Mouse (Mus musculus): ENCODE data around the gene Rpap3. TPM values are rescaled to one million over a fixed set of nuclear protein-coding genes. Genes with fewer than 3 reads are reported as not detected.

Rpap3 gene
- polyA plus RNA-seq, 1 experiment from 2014 or later: 25.4 TPM

GRCm38 (mm10) chr15:97710906-97711305 lies 5.3 kb upstream of the Rpap3 start:
- Histone ChIP-seq H3K4me3 (ENCODE audit: low read depth, low read length) (no peak overlapping the region), H3K4me2 (ENCODE audit: low read depth, low read length) (no peak overlapping the region), H3K4me1 (ENCODE audit: control insufficient read depth, insufficient read depth, low read length) (peaks cover 8% of the 10 kb centered on the region; the same call in 1 of the 2 replicates), H3K9me3 (ENCODE audit: control insufficient read depth, low read length) (no peaks in the 10 kb centered on the region), H3K9ac (ENCODE audit: low read depth, low read length) (no peak overlapping the region), H3K27me3 (replicated peaks; ENCODE audit: control insufficient read depth, insufficient read depth, low read length) (no peaks in the 10 kb centered on the region), H3K36me3 (ENCODE audit: control insufficient read depth, insufficient read depth, low read length) (no peaks in the 10 kb centered on the region), H3K27ac (replicated peaks; ENCODE audit: low read depth, low read length) (no peak overlapping the region)
- ATAC-seq (ENCODE audit: low read depth) (no peak), DNase-seq (ENCODE audit: low spot score) (peak; percentile 43)
- 37% methylated on average over 6 of the region's 6 CpGs for WGBS

DNA sequence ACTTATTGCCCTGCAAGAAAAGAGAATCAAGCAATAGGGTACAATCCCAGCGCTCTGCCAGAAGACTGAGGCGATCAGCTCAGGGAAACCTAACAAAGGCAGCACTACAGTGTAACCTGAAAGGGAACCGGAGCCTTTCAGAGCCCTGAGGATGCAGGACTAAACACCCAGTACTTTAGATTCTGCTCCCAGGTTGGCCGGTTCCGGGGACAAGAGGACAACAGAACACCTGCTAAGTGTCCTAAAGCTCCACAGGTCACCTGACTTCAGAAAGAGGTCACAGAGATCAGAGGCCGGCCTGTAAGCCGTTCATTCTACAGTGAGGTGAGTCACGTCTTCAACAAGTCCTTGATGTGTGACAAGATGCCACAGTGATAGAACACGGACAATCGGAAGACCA lies 9.0 kb downstream of the Rpap3 start:
- Histone ChIP-seq H3K4me3 (ENCODE audit: low read depth, low read length) (no peak overlapping the region), H3K27ac (replicated peaks; ENCODE audit: low read depth, low read length) (no peak overlapping the region), H3K9ac (ENCODE audit: low read depth, low read length) (no peak overlapping the region), H3K4me1 (ENCODE audit: control insufficient read depth, insufficient read depth, low read length) (no peaks in the 10 kb centered on the region), H3K36me3 (ENCODE audit: control insufficient read depth, insufficient read depth, low read length) (peaks cover 88% of the 10 kb centered on the region), H3K4me2 (ENCODE audit: low read depth, low read length) (no peak overlapping the region), H3K27me3 (replicated peaks; ENCODE audit: control insufficient read depth, insufficient read depth, low read length) (no peaks in the 10 kb centered on the region), H3K9me3 (ENCODE audit: control insufficient read depth, low read length) (no peaks in the 10 kb centered on the region)
- DNase-seq (ENCODE audit: low spot score): no peak
- no peak for ATAC-seq (ENCODE audit: low read depth)
- 91% methylated on average over 10 of the region's 10 CpGs for WGBS

DNA sequence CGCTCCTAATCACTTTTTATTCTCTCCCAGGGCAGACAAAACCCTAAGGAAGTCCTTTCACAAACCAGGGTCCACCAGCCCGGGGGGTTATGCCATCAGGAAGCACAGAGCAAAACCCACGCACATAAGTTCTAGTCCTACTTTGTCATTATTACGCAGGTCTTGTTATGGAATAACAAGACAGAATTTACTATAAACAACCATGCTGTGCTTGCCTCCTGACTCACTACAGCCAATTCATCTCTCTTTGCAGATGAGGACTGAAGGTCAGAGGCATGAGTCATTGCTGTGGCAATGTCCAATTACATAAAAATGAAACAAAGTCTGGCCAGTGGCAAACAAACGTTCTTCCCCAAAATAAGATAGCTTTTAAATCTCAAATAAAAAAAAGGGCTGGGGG lies 12.2 kb downstream of the Rpap3 start:
- H3K4me2 ChIP-seq (ENCODE audit: low read depth, low read length): no peak overlapping the region
- no peak overlapping the region for H3K27ac ChIP-seq (replicated peaks; ENCODE audit: low read depth, low read length)
- H3K4me3 ChIP-seq (ENCODE audit: low read depth, low read length): no peak overlapping the region
- no peak for DNase-seq (ENCODE audit: low spot score)
- no peaks in the 10 kb centered on the region for H3K9me3 ChIP-seq (ENCODE audit: control insufficient read depth, low read length)
- H3K36me3 ChIP-seq (ENCODE audit: control insufficient read depth, insufficient read depth, low read length): peaks cover 84% of the 10 kb centered on the region
- no peaks in the 10 kb centered on the region for H3K27me3 ChIP-seq (replicated peaks; ENCODE audit: control insufficient read depth, insufficient read depth, low read length)
- ATAC-seq (ENCODE audit: low read depth): no peak
- no peaks in the 10 kb centered on the region for H3K4me1 ChIP-seq (ENCODE audit: control insufficient read depth, insufficient read depth, low read length)
- 96% methylated on average over 5 of the region's 5 CpGs for WGBS
- no peak overlapping the region for H3K9ac ChIP-seq (ENCODE audit: low read depth, low read length)

GRCm38 (mm10) chr15:97684118-97684517 lies 21.5 kb downstream of the Rpap3 start:
- Histone ChIP-seq H3K4me1 (ENCODE audit: control insufficient read depth, insufficient read depth, low read length) (no peaks in the 10 kb centered on the region), H3K36me3 (ENCODE audit: control insufficient read depth, insufficient read depth, low read length) (peaks cover 90% of the 10 kb centered on the region), H3K27ac (replicated peaks; ENCODE audit: low read depth, low read length) (no peak overlapping the region), H3K4me3 (ENCODE audit: low read depth, low read length) (no peak overlapping the region), H3K9me3 (ENCODE audit: control insufficient read depth, low read length) (no peaks in the 10 kb centered on the region), H3K4me2 (ENCODE audit: low read depth, low read length) (no peak overlapping the region), H3K9ac (ENCODE audit: low read depth, low read length) (no peak overlapping the region), H3K27me3 (replicated peaks; ENCODE audit: control insufficient read depth, insufficient read depth, low read length) (no peaks in the 10 kb centered on the region)
- no peak for ATAC-seq (ENCODE audit: low read depth)
- no peak for DNase-seq (ENCODE audit: low spot score)
- 92% methylated on average over 9 of the region's 9 CpGs for WGBS

DNA sequence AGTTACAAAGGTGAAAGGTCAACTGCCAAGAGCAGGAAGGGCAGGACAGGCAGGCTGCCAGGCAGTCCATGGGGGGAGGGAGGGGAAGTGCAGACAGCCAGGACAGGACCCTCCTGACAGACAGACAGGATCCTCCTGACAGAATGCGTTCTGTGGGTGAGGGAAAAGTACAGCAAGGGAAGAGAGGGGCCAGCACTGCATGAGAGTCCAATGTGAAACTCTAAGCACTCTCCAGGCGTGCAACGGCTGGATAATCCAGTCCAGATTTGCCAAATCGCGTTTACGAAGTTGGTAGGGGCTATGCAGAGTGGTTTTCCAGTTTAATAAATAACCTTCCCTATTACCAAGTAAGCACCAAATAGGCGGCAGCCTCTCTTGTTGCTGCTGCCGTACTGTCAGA lies 23.6 kb downstream of the Rpap3 start:
- H3K4me2 ChIP-seq (ENCODE audit: low read depth, low read length): no peak overlapping the region
- no peak for ATAC-seq (ENCODE audit: low read depth)
- H3K4me1 ChIP-seq (ENCODE audit: control insufficient read depth, insufficient read depth, low read length): no peaks in the 10 kb centered on the region
- WGBS: 77% methylated on average over 8 of the region's 8 CpGs
- peaks cover 89% of the 10 kb centered on the region for H3K36me3 ChIP-seq (ENCODE audit: control insufficient read depth, insufficient read depth, low read length)
- DNase-seq (ENCODE audit: low spot score): no peak
- H3K9ac ChIP-seq (ENCODE audit: low read depth, low read length): no peak overlapping the region
- no peaks in the 10 kb centered on the region for H3K27me3 ChIP-seq (replicated peaks; ENCODE audit: control insufficient read depth, insufficient read depth, low read length)
- H3K4me3 ChIP-seq (ENCODE audit: low read depth, low read length): no peak overlapping the region
- H3K9me3 ChIP-seq (ENCODE audit: control insufficient read depth, low read length): no peaks in the 10 kb centered on the region
- H3K27ac ChIP-seq (replicated peaks; ENCODE audit: low read depth, low read length): no peak overlapping the region

- Histone ChIP-seq H3K9me3 (ENCODE audit: control insufficient read depth, low read length) (no peaks in the 10 kb centered on the region), H3K36me3 (ENCODE audit: control insufficient read depth, insufficient read depth, low read length) (peaks cover 86% of the 10 kb centered on the region), H3K27ac (replicated peaks; ENCODE audit: low read depth, low read length) (no peak overlapping the region), H3K27me3 (replicated peaks; ENCODE audit: control insufficient read depth, insufficient read depth, low read length) (no peaks in the 10 kb centered on the region), H3K4me1 (ENCODE audit: control insufficient read depth, insufficient read depth, low read length) (no peaks in the 10 kb centered on the region), H3K4me3 (ENCODE audit: low read depth, low read length) (no peak overlapping the region), H3K9ac (ENCODE audit: low read depth, low read length) (no peak overlapping the region), H3K4me2 (ENCODE audit: low read depth, low read length) (no peak overlapping the region)
- 0 out of 2 replicates have a peak, but pooled peaks have one; percentile 26 for ATAC-seq (ENCODE audit: low read depth)
- 76% methylated on average over 18 of the region's 18 CpGs for WGBS
- DNase-seq (ENCODE audit: low spot score): no peak
Observed at GRCm38 (mm10) chr15:97679991-97680681, 25.5 kb downstream of the Rpap3 start.

DNA sequence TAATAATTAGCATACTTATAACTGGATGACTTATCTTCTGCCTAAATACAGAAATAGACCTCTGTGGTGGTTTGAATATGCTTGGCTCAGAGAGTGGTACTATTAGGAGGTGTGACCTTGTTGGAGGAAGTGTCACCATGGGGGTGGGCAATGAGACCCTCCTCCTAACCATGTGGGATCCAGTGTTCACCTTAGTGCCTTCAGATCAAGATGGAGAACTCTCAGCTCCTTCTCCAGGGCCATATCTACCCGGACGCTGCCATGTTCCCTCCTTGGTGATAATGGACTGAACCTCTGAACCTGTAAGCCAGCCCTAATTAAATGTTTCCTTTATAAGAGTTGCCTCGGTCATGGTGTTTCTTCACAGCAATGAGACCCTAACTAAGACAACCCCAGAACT lies 28.3 kb downstream of the Rpap3 start:
- Histone ChIP-seq H3K27ac (replicated peaks; ENCODE audit: low read depth, low read length) (no peak overlapping the region), H3K36me3 (ENCODE audit: control insufficient read depth, insufficient read depth, low read length) (peaks cover 77% of the 10 kb centered on the region), H3K9ac (ENCODE audit: low read depth, low read length) (no peak overlapping the region), H3K27me3 (replicated peaks; ENCODE audit: control insufficient read depth, insufficient read depth, low read length) (no peaks in the 10 kb centered on the region), H3K4me2 (ENCODE audit: low read depth, low read length) (no peak overlapping the region), H3K4me1 (ENCODE audit: control insufficient read depth, insufficient read depth, low read length) (no peaks in the 10 kb centered on the region), H3K4me3 (ENCODE audit: low read depth, low read length) (no peak overlapping the region), H3K9me3 (ENCODE audit: control insufficient read depth, low read length) (no peaks in the 10 kb centered on the region)
- ATAC-seq (ENCODE audit: low read depth) (no peak), DNase-seq (ENCODE audit: low spot score) (no peak)
- 86% methylated on average over 3 of the region's 3 CpGs for WGBS

DNA sequence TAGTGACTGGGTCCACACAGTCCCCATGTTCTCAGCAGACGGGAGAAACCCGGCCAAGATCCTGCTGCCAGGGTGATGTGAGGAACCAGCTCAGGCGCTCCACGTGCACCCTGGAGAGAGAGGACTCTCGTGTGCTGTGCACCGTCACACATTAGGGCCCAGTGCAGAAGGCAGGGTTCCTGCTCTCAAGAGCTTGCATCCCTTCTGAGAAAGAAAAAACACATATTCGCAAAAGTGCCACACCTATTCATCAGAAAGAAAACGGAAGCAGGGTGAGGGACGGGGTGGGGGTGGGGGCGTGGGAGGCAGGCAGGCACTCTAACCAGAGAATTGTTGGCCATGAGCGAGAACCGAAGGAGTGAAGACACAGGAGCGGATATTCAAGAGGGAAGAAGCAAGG lies 29.7 kb downstream of the Rpap3 start:
- DNase-seq (ENCODE audit: low spot score): no peak
- ATAC-seq (ENCODE audit: low read depth): no peak
- Histone ChIP-seq H3K4me2 (ENCODE audit: low read depth, low read length) (no peak overlapping the region), H3K27me3 (replicated peaks; ENCODE audit: control insufficient read depth, insufficient read depth, low read length) (no peaks in the 10 kb centered on the region), H3K4me1 (ENCODE audit: control insufficient read depth, insufficient read depth, low read length) (no peaks in the 10 kb centered on the region), H3K36me3 (ENCODE audit: control insufficient read depth, insufficient read depth, low read length) (peaks cover 64% of the 10 kb centered on the region), H3K4me3 (ENCODE audit: low read depth, low read length) (no peak overlapping the region), H3K9ac (ENCODE audit: low read depth, low read length) (no peak overlapping the region), H3K9me3 (ENCODE audit: control insufficient read depth, low read length) (no peaks in the 10 kb centered on the region), H3K27ac (replicated peaks; ENCODE audit: low read depth, low read length) (no peak overlapping the region)
- 92% methylated on average over 13 of the region's 13 CpGs for WGBS

- H3K36me3 ChIP-seq (ENCODE audit: control insufficient read depth, insufficient read depth, low read length): peaks cover 52% of the 10 kb centered on the region
- no peaks in the 10 kb centered on the region for H3K9me3 ChIP-seq (ENCODE audit: control insufficient read depth, low read length)
- H3K4me2 ChIP-seq (ENCODE audit: low read depth, low read length): no peak overlapping the region
- WGBS: 93% methylated on average over 4 of the region's 4 CpGs
- H3K4me3 ChIP-seq (ENCODE audit: low read depth, low read length): no peak overlapping the region
- H3K4me1 ChIP-seq (ENCODE audit: control insufficient read depth, insufficient read depth, low read length): no peaks in the 10 kb centered on the region
- ATAC-seq (ENCODE audit: low read depth): no peak
- H3K9ac ChIP-seq (ENCODE audit: low read depth, low read length): no peak overlapping the region
- DNase-seq (ENCODE audit: low spot score): no peak
- no peaks in the 10 kb centered on the region for H3K27me3 ChIP-seq (replicated peaks; ENCODE audit: control insufficient read depth, insufficient read depth, low read length)
- no peak overlapping the region for H3K27ac ChIP-seq (replicated peaks; ENCODE audit: low read depth, low read length)
Observed at GRCm38 (mm10) chr15:97674423-97674822, 31.2 kb downstream of the Rpap3 start.
